Mouse (Mus musculus): Measurements from ENCODE around the gene Acsf3.

DNA sequence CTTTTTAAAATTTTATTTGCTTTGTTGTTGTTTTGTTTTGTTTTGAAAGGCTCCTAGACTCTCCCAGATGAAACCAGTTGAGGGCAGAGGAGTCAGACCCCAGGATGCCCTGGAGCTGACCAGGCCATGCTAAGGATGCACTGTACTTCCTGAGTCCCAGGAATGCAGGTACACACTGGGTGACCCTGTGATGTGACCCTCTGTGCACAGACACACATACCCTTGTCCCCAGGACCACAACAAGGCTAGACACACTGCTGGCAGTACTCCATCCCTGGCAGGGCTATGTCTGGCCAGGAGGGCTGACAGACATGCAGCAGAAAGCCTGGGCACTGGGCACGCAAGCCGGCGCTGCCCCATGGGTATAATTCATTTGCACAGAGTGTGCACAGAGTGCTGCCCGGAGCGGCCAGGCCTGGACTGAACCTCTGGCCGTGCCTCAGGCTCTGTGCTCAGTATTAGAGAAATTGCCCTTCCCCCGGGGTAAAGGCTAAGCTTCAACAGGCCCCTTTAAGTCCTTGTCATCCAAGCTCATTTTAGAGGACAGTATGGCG, 8.6 kb upstream of the Acsf3 start:
- TF ChIP-seq CTCF (IDR thresholded peaks at IDR 0.05; ENCODE audit: control insufficient read depth, insufficient read depth, insufficient replicate concordance, low read depth, low read length) (no peak), POLR2A (IDR thresholded peaks at IDR 0.05; ENCODE audit: control insufficient read depth, low read depth, low read length) (no peak)

All from testis, adult 2 months (tissue).